ENCODE assay signal across 14 mouse cellular contexts in the genomic region with DNA sequence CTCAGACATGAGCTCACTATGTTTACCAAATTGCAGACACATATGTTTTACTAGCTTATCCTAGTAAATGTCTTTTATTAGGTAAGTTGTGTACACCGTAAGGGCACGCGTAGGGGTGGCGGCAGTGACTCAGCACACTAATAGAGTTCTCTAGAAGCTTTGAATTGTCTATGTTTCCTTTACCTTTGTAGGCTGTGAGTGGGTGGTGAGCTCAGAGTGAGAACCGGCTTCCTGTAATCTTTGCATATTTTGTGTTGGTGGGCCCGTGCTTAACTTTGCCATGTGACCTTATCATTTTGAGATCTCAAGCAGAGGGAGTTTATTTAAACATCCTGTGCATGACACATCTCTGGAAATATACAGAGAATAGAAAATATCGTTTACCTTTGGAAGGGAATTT. TPM values are rescaled to one million over a fixed set of nuclear protein-coding genes. Genes with fewer than 3 reads are reported as not detected.
DNase-seq lines count a peak whose midpoint lies in the region; ATAC-seq and TF ChIP-seq lines count a peak whose summit lies in the region.
"Had no signal": no experiment of that assay in that cellular context is flagged by ENCODE, and none has a peak within 500 bp of the region (broad histone marks: within the 10 kb centered on the region; RNA-seq: fewer than 3 reads in every experiment).

No protein-coding gene starts in this region.

- H3K9me3 ChIP-seq in lung, postnatal 0 days (ENCODE audit: low read length) = no peaks in the 10 kb centered on the region
- no peaks in the 10 kb centered on the region for H3K9me3 ChIP-seq in forebrain, embryonic 13.5 days (replicated peaks)
- H3K9me3 ChIP-seq: forebrain, embryonic 12.5 days; hindbrain, embryonic 15.5 days; liver, embryonic 12.5 days had no signal

- no peak overlapping the region for H3K4me3 ChIP-seq in lung, postnatal 0 days (ENCODE audit: low read depth, low read length)
- H3K4me3 ChIP-seq in lung, adult 2 months (replicated peaks; ENCODE audit: extremely low read depth, low read depth, low read length) = no peak overlapping the region
- H3K4me3 ChIP-seq in forebrain, embryonic 13.5 days = no peak overlapping the region
- H3K4me3 ChIP-seq: forebrain, embryonic 12.5 days; hindbrain, embryonic 15.5 days; liver, embryonic 12.5 days had no signal

- no peaks in the 10 kb centered on the region for H3K27me3 ChIP-seq in lung, postnatal 0 days (replicated peaks; ENCODE audit: insufficient read depth, low read length)
- H3K27me3 ChIP-seq in forebrain, embryonic 13.5 days = peaks cover 19% of the 10 kb centered on the region; the same call in 1 of the 2 replicates
- H3K27me3 ChIP-seq: hindbrain, embryonic 15.5 days had no signal

- TF ChIP-seq POLR2A in lung, adult 2 months (IDR thresholded peaks at IDR 0.05; ENCODE audit: borderline replicate concordance, extremely low read depth, low read depth, low read length) = no peak

- H3K4me1 ChIP-seq in lung, postnatal 0 days (ENCODE audit: insufficient read depth, low read depth, low read length) = no peaks in the 10 kb centered on the region
- H3K4me1 ChIP-seq in lung, adult 2 months (ENCODE audit: control insufficient read depth, insufficient read depth, low read length) = peaks cover 2% of the 10 kb centered on the region; the same call in 1 of the 2 replicates
- H3K4me1 ChIP-seq in forebrain, embryonic 13.5 days = peaks cover 14% of the 10 kb centered on the region
- H3K4me1 ChIP-seq: liver, embryonic 12.5 days had no signal

- TF ChIP-seq EP300 in lung, postnatal 0 days (IDR thresholded peaks at IDR 0.05) = peak; percentile 83

- no peak overlapping the region for H3K9ac ChIP-seq in lung, postnatal 0 days (replicated peaks; ENCODE audit: low read depth)
- no peak overlapping the region for H3K9ac ChIP-seq in forebrain, embryonic 13.5 days
- H3K9ac ChIP-seq: forebrain, embryonic 12.5 days; hindbrain, embryonic 15.5 days; liver, embryonic 12.5 days had no signal

- peak; percentile 69 for ATAC-seq in lung, postnatal 0 days
- no peak for ATAC-seq in forebrain, embryonic 13.5 days
- ATAC-seq: liver, embryonic 12.5 days had no signal

- DNase-seq in lung, postnatal 0 days (ENCODE audit: low spot score) = peak; percentile 47
- no peak for DNase-seq in lung, adult 2 months
- peak; percentile 44 for DNase-seq in T-cell, adult 2 months (ENCODE audit: low spot score)
- DNase-seq in left cerebral cortex, postnatal 25 days (ENCODE audit: low spot score in 2 of 2) = peak; percentile 41 to 80
- peak; percentile 50 for DNase-seq in thymus, postnatal 14 days
- DNase-seq in spleen, postnatal 14 days (ENCODE audit: low spot score in 2 of 2) = no peak
- DNase-seq: adrenal gland, postnatal 10 days; cerebellum, postnatal 36 days; heart, postnatal 10 days; spleen, adult 18-20 months had no signal

- no peak for TF ChIP-seq CTCF in lung, postnatal 0 days (IDR thresholded peaks at IDR 0.05)
- TF ChIP-seq CTCF in lung, adult 2 months (IDR thresholded peaks at IDR 0.05; ENCODE audit: insufficient read depth, low read length) = no peak

- H3K4me2 ChIP-seq in lung, postnatal 0 days (replicated peaks; ENCODE audit: low read depth, low read length) = no peak overlapping the region
- H3K4me2 ChIP-seq in forebrain, embryonic 13.5 days = no peak overlapping the region
- H3K4me2 ChIP-seq: forebrain, embryonic 12.5 days; hindbrain, embryonic 15.5 days; liver, embryonic 12.5 days had no signal

- no peaks in the 10 kb centered on the region for H3K36me3 ChIP-seq in lung, postnatal 0 days (ENCODE audit: insufficient read depth, low read length)
- H3K36me3 ChIP-seq in forebrain, embryonic 13.5 days (ENCODE audit: poor library complexity, severe bottlenecking) = no peaks in the 10 kb centered on the region
- H3K36me3 ChIP-seq: forebrain, embryonic 12.5 days; hindbrain, embryonic 15.5 days; liver, embryonic 12.5 days had no signal

- 52% methylated on average over 7 of the region's 7 CpGs for WGBS in lung, postnatal 0 days
- 41% methylated on average over 7 of the region's 7 CpGs for WGBS in lung, adult 2 months
- WGBS in forebrain, embryonic 13.5 days = 90% methylated on average over 7 of the region's 7 CpGs

- intact Hi-C loops in left cerebral cortex, postnatal 25 days (cut with DNase I) = loop anchor here (5.0 kb wide), 1 partner anchor 36 kb away; no protein-coding TSS in a partner anchor

- no peak overlapping the region for H3K27ac ChIP-seq in lung, postnatal 0 days (ENCODE audit: low read length)
- no peak overlapping the region for H3K27ac ChIP-seq in forebrain, embryonic 13.5 days
- H3K27ac ChIP-seq: forebrain, embryonic 12.5 days; hindbrain, embryonic 15.5 days; liver, embryonic 12.5 days had no signal

RNA-seq across cellular contexts. Expression of a gene that starts 29.9 kb away (rescaled TPM):
- 5.8 and 6.2 TPM in 2 replicates for polyA plus RNA-seq in lung, postnatal 0 days (2015; fragmentation: Nextera tagmentation; extraction: Ambion mirVana)
- polyA plus RNA-seq in lung, adult 2 months (2012; rRNA removed) = 16.4 and 16.6 TPM in 2 replicates
- 10 to 100 TPM in 1 of 2 experiments, 1 to 10 TPM in 1; 8.7 to 10.7 TPM for total RNA-seq in left cerebral cortex, postnatal 25 days (2021)
- 12.3 and 12.8 TPM in 2 replicates for polyA plus RNA-seq in forebrain, embryonic 13.5 days (2015; fragmentation: Nextera tagmentation; extraction: Ambion mirVana)

RNA-seq across cellular contexts. Expression of a gene that starts 44.2 kb away (rescaled TPM):
- 120 and 121 TPM in 2 replicates for polyA plus RNA-seq in lung, postnatal 0 days (2015; fragmentation: Nextera tagmentation; extraction: Ambion mirVana)
- polyA plus RNA-seq in lung, adult 2 months (2012; rRNA removed) = 131 and 138 TPM in 2 replicates
- total RNA-seq in left cerebral cortex, postnatal 25 days (2021) = 100 to 1,000 TPM; 103 to 113 TPM
- 164 and 165 TPM in 2 replicates for polyA plus RNA-seq in forebrain, embryonic 13.5 days (2015; fragmentation: Nextera tagmentation; extraction: Ambion mirVana)

Comparison
In these comparisons a context has a peak if more than half of its experiments do, and no peak if none do; other contexts are left out.
1. DNase-seq: peak in lung, postnatal 0 days (single experiment), T-cell, adult 2 months (single experiment), left cerebral cortex, postnatal 25 days (2 of 2) and thymus, postnatal 14 days (single experiment); none in lung, adult 2 months (single experiment) and spleen, postnatal 14 days (0 of 2).